8 mouse cellular contexts compared by ENCODE assay signal in the genomic region with DNA sequence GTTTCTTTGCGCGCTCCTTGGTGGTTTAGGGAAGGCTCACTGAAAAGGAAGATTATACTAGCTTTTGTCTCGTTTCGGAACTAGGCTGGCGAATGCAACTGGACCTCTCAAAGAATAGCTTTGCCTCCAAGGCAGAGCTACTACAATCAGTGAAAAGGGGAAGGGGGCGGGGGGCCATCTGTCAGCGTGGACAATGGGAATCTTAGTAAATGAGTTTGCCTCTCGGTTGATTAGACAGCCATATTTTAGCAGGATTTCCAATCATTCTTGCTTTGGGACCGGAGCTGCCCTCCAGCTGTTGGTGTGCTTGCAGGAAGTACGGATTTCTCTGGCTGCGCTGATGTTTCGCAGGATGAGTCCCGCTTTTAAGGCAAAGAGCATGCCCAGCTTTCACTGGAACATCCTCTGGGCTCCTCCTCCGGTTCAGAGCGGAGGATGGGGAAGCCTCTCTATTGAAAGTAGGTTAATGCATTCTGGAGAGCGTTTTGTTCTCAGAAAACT.
A peak's percentile ranks its signal among the peaks of the same experiment; 100 is the strongest.
DNase-seq lines count a peak whose midpoint lies in the region; ATAC-seq lines count a peak whose summit lies in the region.

No protein-coding gene starts in this region.

- no peaks in the 10 kb centered on the region; the same call in 1 of the 2 replicates for H3K27me3 ChIP-seq in forebrain, embryonic 11.5 days (ENCODE audit: control insufficient read depth, insufficient read depth, low read length)
- H3K27me3 ChIP-seq in hindbrain, embryonic 13.5 days: no peaks in the 10 kb centered on the region
- no peaks in the 10 kb centered on the region for H3K27me3 ChIP-seq in limb, embryonic 11.5 days (ENCODE audit: control insufficient read depth, insufficient read depth, low read length)
- H3K27me3 ChIP-seq in neural tube, embryonic 12.5 days (replicated peaks): no peaks in the 10 kb centered on the region

- H3K27ac ChIP-seq in forebrain, embryonic 11.5 days (ENCODE audit: low read depth, low read length): peak overlapping the region; percentile 62
- H3K27ac ChIP-seq in hindbrain, embryonic 13.5 days: peak overlapping the region; percentile 93
- H3K27ac ChIP-seq in limb, embryonic 11.5 days (replicated peaks; ENCODE audit: low read depth, low read length): no peak overlapping the region
- peak overlapping the region; percentile 64 for H3K27ac ChIP-seq in neural tube, embryonic 12.5 days

- H3K4me2 ChIP-seq in forebrain, embryonic 11.5 days (ENCODE audit: low read depth, low read length, severe bottlenecking): peak overlapping the region; percentile 68
- peak overlapping the region; percentile 67 for H3K4me2 ChIP-seq in hindbrain, embryonic 13.5 days
- H3K4me2 ChIP-seq in limb, embryonic 11.5 days (ENCODE audit: low read depth, severe bottlenecking): peak overlapping the region; percentile 57
- peak overlapping the region; percentile 75 for H3K4me2 ChIP-seq in neural tube, embryonic 12.5 days (replicated peaks)

- peak; percentile 14 for DNase-seq in urinary bladder, postnatal 14 days (ENCODE audit: low spot score)
- no peak for DNase-seq in urinary bladder, postnatal 4 days (ENCODE audit: low spot score in 2 of 2)
- peak; percentile 80 for DNase-seq in forebrain, embryonic 11.5 days (ENCODE audit: low spot score)
- DNase-seq in limb, embryonic 11.5 days (ENCODE audit: low spot score): peak; percentile 63
- no peak for DNase-seq in MN1 (ENCODE audit: low spot score)

- H3K9me3 ChIP-seq in forebrain, embryonic 11.5 days (ENCODE audit: control insufficient read depth, low read length): no peaks in the 10 kb centered on the region
- no peaks in the 10 kb centered on the region for H3K9me3 ChIP-seq in hindbrain, embryonic 13.5 days
- H3K9me3 ChIP-seq in limb, embryonic 11.5 days (ENCODE audit: control insufficient read depth, low read length): no peaks in the 10 kb centered on the region
- H3K9me3 ChIP-seq in neural tube, embryonic 12.5 days: no peaks in the 10 kb centered on the region

- under 1% methylated on average over 16 of the region's 16 CpGs for WGBS in forebrain, embryonic 11.5 days
- under 1% methylated on average over 16 of the region's 16 CpGs for WGBS in hindbrain, embryonic 13.5 days
- 9% methylated on average over 16 of the region's 16 CpGs for WGBS in limb, embryonic 11.5 days
- WGBS in neural tube, embryonic 12.5 days: under 1% methylated on average over 16 of the region's 16 CpGs

- peaks cover 9% of the 10 kb centered on the region; the same call in 1 of the 2 replicates for H3K4me1 ChIP-seq in forebrain, embryonic 11.5 days (replicated peaks; ENCODE audit: control insufficient read depth, insufficient read depth, low read length)
- peaks cover 39% of the 10 kb centered on the region for H3K4me1 ChIP-seq in hindbrain, embryonic 13.5 days (replicated peaks)
- no peaks in the 10 kb centered on the region for H3K4me1 ChIP-seq in limb, embryonic 11.5 days (ENCODE audit: control insufficient read depth, insufficient read depth, low read length)
- peaks cover 29% of the 10 kb centered on the region for H3K4me1 ChIP-seq in neural tube, embryonic 12.5 days

- H3K4me3 ChIP-seq in forebrain, embryonic 11.5 days (ENCODE audit: low read depth, low read length): peak overlapping the region; percentile 36
- H3K4me3 ChIP-seq in hindbrain, embryonic 13.5 days: peak overlapping the region; percentile 49
- H3K4me3 ChIP-seq in limb, embryonic 11.5 days (ENCODE audit: low read depth, low read length): peak overlapping the region; percentile 26
- peak overlapping the region; percentile 43 for H3K4me3 ChIP-seq in neural tube, embryonic 12.5 days

- peak overlapping the region; percentile 56 for H3K9ac ChIP-seq in forebrain, embryonic 11.5 days (ENCODE audit: low read length)
- H3K9ac ChIP-seq in hindbrain, embryonic 13.5 days: peak overlapping the region; percentile 72
- peak overlapping the region; percentile 51 for H3K9ac ChIP-seq in limb, embryonic 11.5 days (ENCODE audit: low read length)
- H3K9ac ChIP-seq in neural tube, embryonic 12.5 days: peak overlapping the region; percentile 46

- no peaks in the 10 kb centered on the region for H3K36me3 ChIP-seq in forebrain, embryonic 11.5 days (ENCODE audit: control insufficient read depth, insufficient read depth, low read length)
- H3K36me3 ChIP-seq in hindbrain, embryonic 13.5 days: no peaks in the 10 kb centered on the region
- no peaks in the 10 kb centered on the region for H3K36me3 ChIP-seq in limb, embryonic 11.5 days (ENCODE audit: control insufficient read depth, insufficient read depth, low read length)
- no peaks in the 10 kb centered on the region for H3K36me3 ChIP-seq in neural tube, embryonic 12.5 days

- peak; percentile 62 for ATAC-seq in forebrain, embryonic 11.5 days (replicated peaks; ENCODE audit: low FRiP score)
- ATAC-seq in hindbrain, embryonic 13.5 days (ENCODE audit: low FRiP score): peak; percentile 45
- ATAC-seq in limb, embryonic 11.5 days (ENCODE audit: insufficient number of reproducible peaks, low FRiP score, low TSS enrichment, low read depth): no peak
- peak; percentile 32; the same call in 1 of the 2 replicates for ATAC-seq in neural tube, embryonic 12.5 days (ENCODE audit: low FRiP score, low read depth)
- no peak for ATAC-seq in erythroid progenitor cell, adult 5-6 weeks (replicated peaks; ENCODE audit: low FRiP score, poor library complexity, severe bottlenecking)

Comparison
In these comparisons a context has a peak if more than half of its experiments do, and no peak if none do; other contexts are left out.
1. DNase-seq: peak in urinary bladder, postnatal 14 days (single experiment), forebrain, embryonic 11.5 days (single experiment) and limb, embryonic 11.5 days (single experiment); none in urinary bladder, postnatal 4 days (0 of 2) and MN1 (single experiment).
2. ATAC-seq: peak in forebrain, embryonic 11.5 days (single experiment), hindbrain, embryonic 13.5 days (single experiment) and neural tube, embryonic 12.5 days (single experiment); none in limb, embryonic 11.5 days (single experiment) and erythroid progenitor cell, adult 5-6 weeks (single experiment).
3. Peak in every context shown above with its lines, with median percentiles within 50 percentile points of each other: H3K4me2 ChIP-seq, H3K4me3 ChIP-seq and H3K9ac ChIP-seq.